Mouse (Mus musculus) testis, adult 2 months (tissue): ENCODE results near the gene Ms4a5.

ENCODE experiments used
- CTCF ChIP-seq: fragments of 200-500 bp; IDR thresholded peaks from 2 replicates; pipeline ENCODE4 v1.5.1; 2012; ENCODE audit warnings: low read depth, mild to moderate bottlenecking, inconsistent platforms, low read length, moderate library complexity; ENCODE audit not compliant: control insufficient read depth, insufficient read depth, insufficient replicate concordance
- POLR2A ChIP-seq: fragments of 200-500 bp; IDR thresholded peaks from 2 replicates; pipeline ENCODE4 v1.6.1; 2012; ENCODE audit warnings: low read depth, mild to moderate bottlenecking, inconsistent platforms, low read length, moderate library complexity; ENCODE audit not compliant: control insufficient read depth

GRCm38 (mm10) chr19:11308888-11309287 lies 25.2 kb upstream of the Ms4a5 start:
- TF ChIP-seq CTCF (no peak), POLR2A (no peak)
